Mouse (Mus musculus) lung, postnatal 0 days (tissue): ENCODE measurements at regions not wholly inside any gene's neighbourhood (a gene's known extent, or its start where the extent isn't known, plus 50 kb on each side); places are given as distances from the start of the nearest gene placed in this dataset.

Experiments
- CTCF ChIP-seq: IDR thresholded peaks from 2 replicates; pipeline ENCODE4 v1.5.1; 2016; ENCODE audit warnings: antibody characterized with exemption, mild to moderate bottlenecking
- EP300 ChIP-seq: IDR thresholded peaks from 2 replicates; pipeline ENCODE4 v1.6.1; 2016; ENCODE audit warnings: antibody characterized with exemption, mild to moderate bottlenecking, control low read depth

DNA sequence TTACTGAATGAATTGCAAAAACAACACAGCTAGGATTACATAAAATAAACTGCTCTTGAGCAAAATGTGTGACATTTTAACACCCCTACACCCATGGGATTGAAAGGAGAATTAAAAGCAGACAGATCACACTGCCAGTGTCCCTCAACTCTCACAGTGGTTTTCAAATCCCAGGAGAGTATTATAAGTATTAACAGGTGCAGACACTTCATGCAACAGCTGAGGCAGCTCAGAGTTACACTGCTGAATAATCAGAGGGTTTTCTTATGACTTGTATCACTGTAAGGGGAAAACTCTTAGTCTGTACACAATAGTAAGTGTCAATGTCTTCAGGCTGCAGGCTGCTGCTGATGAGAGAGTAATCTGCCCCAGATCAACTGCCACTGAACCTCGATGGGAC lies 945.5 kb upstream of the Tacstd2 start:
- TF ChIP-seq CTCF (no peak), EP300 (no peak)
